Mouse (Mus musculus): ENCODE data around the gene Enpp6.

DNA sequence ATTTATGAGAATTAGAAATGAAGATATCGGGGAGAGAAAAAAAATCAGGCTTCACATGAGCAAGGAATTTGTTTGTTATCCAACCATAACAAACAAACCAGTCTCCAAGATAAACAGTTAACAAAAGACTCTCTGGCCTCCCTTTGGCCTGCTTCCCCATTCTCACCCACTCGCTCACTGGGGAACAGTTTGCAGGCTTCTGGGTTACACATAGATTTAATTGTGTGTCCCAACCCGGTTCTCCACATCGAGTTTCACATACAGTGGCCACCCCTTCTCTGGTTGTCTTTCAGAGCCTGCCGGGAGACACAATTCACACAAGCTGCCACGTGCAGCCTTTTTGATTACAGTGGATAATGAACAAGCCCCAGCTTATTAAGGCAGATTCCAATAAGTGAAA lies 1.7 kb downstream of the Enpp6 start:
- TF ChIP-seq CTCF (conservative IDR thresholded peaks at IDR 0.05; ENCODE audit: low read length) (no peak), POU5F1 (IDR thresholded peaks at IDR 0.05; ENCODE audit: borderline replicate concordance, low read length) (no peak)
